Mouse (Mus musculus): ENCODE measurements around the gene Smtn. TPM values are rescaled to one million over a fixed set of nuclear protein-coding genes. Genes with fewer than 3 reads are reported as not detected.

Smtn gene
- polyA plus RNA-seq, 1 experiment from 2014 or later: 37.4 TPM

- peaks cover 3% of the 10 kb centered on the region for H3K4me1 ChIP-seq (ENCODE audit: control insufficient read depth, insufficient read depth, low read length)
- no peak overlapping the region for H3K9ac ChIP-seq (ENCODE audit: low read length)
- H3K9me3 ChIP-seq (ENCODE audit: control insufficient read depth, low read length): no peaks in the 10 kb centered on the region
- H3K27ac ChIP-seq (ENCODE audit: low read depth, low read length): no peak overlapping the region
- ATAC-seq (ENCODE audit: insufficient read depth, low FRiP score, low TSS enrichment) (no peak), DNase-seq (ENCODE audit: low spot score) (no peak)
- 83% methylated on average over 11 of the region's 11 CpGs for WGBS
- H3K4me2 ChIP-seq (ENCODE audit: low read depth): no peak overlapping the region
- H3K4me3 ChIP-seq (ENCODE audit: low read depth, low read length): no peak overlapping the region
- H3K27me3 ChIP-seq (ENCODE audit: control insufficient read depth, insufficient read depth, low read length): peaks cover 15% of the 10 kb centered on the region
- peaks cover 3% of the 10 kb centered on the region; the same call in 1 of the 2 replicates for H3K36me3 ChIP-seq (ENCODE audit: control insufficient read depth, insufficient read depth, low read length)
Measured at GRCm38 (mm10) chr11:3519756-3520398, 20.5 kb downstream of the Smtn start.

- 71% methylated on average over 4 of the region's 4 CpGs for WGBS
- DNase-seq (ENCODE audit: low spot score) (no peak), ATAC-seq (ENCODE audit: insufficient read depth, low FRiP score, low TSS enrichment) (no peak)
- Histone ChIP-seq H3K9ac (ENCODE audit: low read length) (no peak overlapping the region), H3K27ac (ENCODE audit: low read depth, low read length) (no peak overlapping the region), H3K4me3 (ENCODE audit: low read depth, low read length) (no peak overlapping the region), H3K4me1 (ENCODE audit: control insufficient read depth, insufficient read depth, low read length) (peaks cover 4% of the 10 kb centered on the region), H3K4me2 (ENCODE audit: low read depth) (no peak overlapping the region), H3K9me3 (ENCODE audit: control insufficient read depth, low read length) (no peaks in the 10 kb centered on the region), H3K27me3 (ENCODE audit: control insufficient read depth, insufficient read depth, low read length) (peaks cover 15% of the 10 kb centered on the region), H3K36me3 (ENCODE audit: control insufficient read depth, insufficient read depth, low read length) (peaks cover 3% of the 10 kb centered on the region; the same call in 1 of the 2 replicates)
Measured at GRCm38 (mm10) chr11:3519051-3519726, 21.2 kb downstream of the Smtn start.

GRCm38 (mm10) chr11:3517846-3518732 is 22.3 kb downstream of the Smtn start:
- Histone ChIP-seq H3K4me3 (ENCODE audit: low read depth, low read length) (peak overlapping the region; percentile 19), H3K9ac (ENCODE audit: low read length) (no peak overlapping the region), H3K27me3 (ENCODE audit: control insufficient read depth, insufficient read depth, low read length) (peaks cover 15% of the 10 kb centered on the region), H3K4me1 (ENCODE audit: control insufficient read depth, insufficient read depth, low read length) (peaks cover 6% of the 10 kb centered on the region), H3K4me2 (ENCODE audit: low read depth) (peak overlapping the region; percentile 47), H3K27ac (ENCODE audit: low read depth, low read length) (no peak overlapping the region), H3K9me3 (ENCODE audit: control insufficient read depth, low read length) (no peaks in the 10 kb centered on the region), H3K36me3 (ENCODE audit: control insufficient read depth, insufficient read depth, low read length) (peaks cover 3% of the 10 kb centered on the region; the same call in 1 of the 2 replicates)
- WGBS: 63% methylated on average over 13 of the region's 13 CpGs
- ATAC-seq (ENCODE audit: insufficient read depth, low FRiP score, low TSS enrichment) (no peak), DNase-seq (ENCODE audit: low spot score) (no peak)

GRCm38 (mm10) chr11:3516859-3517845 is 23.3 kb downstream of the Smtn start:
- peak; percentile 38; the same call in 1 of the 2 replicates for ATAC-seq (ENCODE audit: insufficient read depth, low FRiP score, low TSS enrichment)

GRCm38 (mm10) chr11:3516121-3516520 is 24.3 kb downstream of the Smtn start:
- 84% methylated on average over 5 of the region's 5 CpGs for WGBS
- Histone ChIP-seq H3K9ac (ENCODE audit: low read length) (no peak overlapping the region), H3K36me3 (ENCODE audit: control insufficient read depth, insufficient read depth, low read length) (no peaks in the 10 kb centered on the region), H3K4me1 (ENCODE audit: control insufficient read depth, insufficient read depth, low read length) (peaks cover 6% of the 10 kb centered on the region), H3K4me3 (ENCODE audit: low read depth, low read length) (no peak overlapping the region), H3K9me3 (ENCODE audit: control insufficient read depth, low read length) (no peaks in the 10 kb centered on the region), H3K27ac (ENCODE audit: low read depth, low read length) (no peak overlapping the region), H3K4me2 (ENCODE audit: low read depth) (no peak overlapping the region), H3K27me3 (ENCODE audit: control insufficient read depth, insufficient read depth, low read length) (peaks cover 15% of the 10 kb centered on the region)
- no peak for DNase-seq (ENCODE audit: low spot score)
- no peak for ATAC-seq (ENCODE audit: insufficient read depth, low FRiP score, low TSS enrichment)

More at GRCm38 (mm10) chr11:3516859-3517845, 23.3 kb downstream of the Smtn start:
- H3K27ac ChIP-seq (ENCODE audit: low read depth, low read length): no peak overlapping the region
- peaks cover 6% of the 10 kb centered on the region for H3K4me1 ChIP-seq (ENCODE audit: control insufficient read depth, insufficient read depth, low read length)
- peak overlapping the region; percentile 47 for H3K4me2 ChIP-seq (ENCODE audit: low read depth)
- H3K9ac ChIP-seq (ENCODE audit: low read length): peak overlapping the region; percentile 8; the same call in 1 of the 2 replicates
- no peaks in the 10 kb centered on the region; the same call in 1 of the 2 replicates for H3K36me3 ChIP-seq (ENCODE audit: control insufficient read depth, insufficient read depth, low read length)
- peak; percentile 53 for DNase-seq (ENCODE audit: low spot score)
- peak overlapping the region; percentile 19 for H3K4me3 ChIP-seq (ENCODE audit: low read depth, low read length)
- WGBS: 2% methylated on average over 50 of the region's 50 CpGs
- peaks cover 15% of the 10 kb centered on the region for H3K27me3 ChIP-seq (ENCODE audit: control insufficient read depth, insufficient read depth, low read length)
- H3K9me3 ChIP-seq (ENCODE audit: control insufficient read depth, low read length): no peaks in the 10 kb centered on the region

GRCm38 (mm10) chr11:3515637-3516036 is 24.8 kb downstream of the Smtn start:
- peaks cover 6% of the 10 kb centered on the region for H3K4me1 ChIP-seq (ENCODE audit: control insufficient read depth, insufficient read depth, low read length)
- H3K9me3 ChIP-seq (ENCODE audit: control insufficient read depth, low read length): no peaks in the 10 kb centered on the region
- H3K36me3 ChIP-seq (ENCODE audit: control insufficient read depth, insufficient read depth, low read length): no peaks in the 10 kb centered on the region
- H3K27me3 ChIP-seq (ENCODE audit: control insufficient read depth, insufficient read depth, low read length): peaks cover 15% of the 10 kb centered on the region
- no peak overlapping the region for H3K27ac ChIP-seq (ENCODE audit: low read depth, low read length)
- H3K4me2 ChIP-seq (ENCODE audit: low read depth): peak overlapping the region; percentile 57
- no peak overlapping the region for H3K4me3 ChIP-seq (ENCODE audit: low read depth, low read length)
- DNase-seq (ENCODE audit: low spot score) (no peak), ATAC-seq (ENCODE audit: insufficient read depth, low FRiP score, low TSS enrichment) (no peak)
- no peak overlapping the region for H3K9ac ChIP-seq (ENCODE audit: low read length)
- WGBS: 72% methylated on average over 4 of the region's 4 CpGs

- Histone ChIP-seq H3K4me2 (ENCODE audit: low read depth) (peak overlapping the region; percentile 57), H3K27ac (ENCODE audit: low read depth, low read length) (no peak overlapping the region), H3K9ac (ENCODE audit: low read length) (peak overlapping the region; percentile 54; the same call in 1 of the 2 replicates), H3K27me3 (ENCODE audit: control insufficient read depth, insufficient read depth, low read length) (peaks cover 15% of the 10 kb centered on the region), H3K9me3 (ENCODE audit: control insufficient read depth, low read length) (no peaks in the 10 kb centered on the region), H3K4me3 (ENCODE audit: low read depth, low read length) (peak overlapping the region; percentile 46), H3K36me3 (ENCODE audit: control insufficient read depth, insufficient read depth, low read length) (no peaks in the 10 kb centered on the region), H3K4me1 (ENCODE audit: control insufficient read depth, insufficient read depth, low read length) (peaks cover 6% of the 10 kb centered on the region)
- DNase-seq (ENCODE audit: low spot score) (no peak), ATAC-seq (ENCODE audit: insufficient read depth, low FRiP score, low TSS enrichment) (no peak)
- 9% methylated on average over 4 of the region's 4 CpGs for WGBS
Measured at GRCm38 (mm10) chr11:3515216-3515615, 25.2 kb downstream of the Smtn start.
